Mouse (Mus musculus) induced T-regulatory cell, adult 2 months (primary cell): Measurements from ENCODE around the gene Pde4d.
A peak's percentile ranks its signal among the peaks of the same experiment; 100 is the strongest.

Source experiments
- DNase-seq: peaks from one replicate; pipeline ENCODE4 v3.0.0-alpha.2; 2012; ENCODE audit warnings: low read depth

Gene Pde4d

GRCm38 (mm10) chr13:108599186-108599900 lies 149.6 kb downstream of the Pde4d start:
- DNase-seq: no peak

GRCm38 (mm10) chr13:108601021-108601420 lies 151.3 kb downstream of the Pde4d start:
- no peak for DNase-seq

GRCm38 (mm10) chr13:108603502-108603901 lies 153.8 kb downstream of the Pde4d start:
- DNase-seq: no peak

- DNase-seq: no peak
Observed at GRCm38 (mm10) chr13:108604213-108604612, 154.5 kb downstream of the Pde4d start.

- DNase-seq: no peak
Observed at GRCm38 (mm10) chr13:108618207-108618606, 168.5 kb downstream of the Pde4d start.

- no peak for DNase-seq
Observed at GRCm38 (mm10) chr13:108622681-108623080, 172.9 kb downstream of the Pde4d start.

GRCm38 (mm10) chr13:108623929-108624328 lies 174.2 kb downstream of the Pde4d start:
- DNase-seq: peak; percentile 14

- DNase-seq: no peak
Observed at GRCm38 (mm10) chr13:108626166-108626565, 176.4 kb downstream of the Pde4d start.

- no peak for DNase-seq
Observed at GRCm38 (mm10) chr13:108628501-108628900, 178.8 kb downstream of the Pde4d start.

GRCm38 (mm10) chr13:108630576-108630975 lies 180.8 kb downstream of the Pde4d start:
- no peak for DNase-seq

- DNase-seq: no peak
Observed at GRCm38 (mm10) chr13:108631222-108631621, 181.5 kb downstream of the Pde4d start.

GRCm38 (mm10) chr13:108636526-108636925 lies 186.8 kb downstream of the Pde4d start:
- DNase-seq: no peak

GRCm38 (mm10) chr13:108642259-108642658 lies 192.5 kb downstream of the Pde4d start:
- no peak for DNase-seq

- no peak for DNase-seq
Observed at GRCm38 (mm10) chr13:108646801-108647200, 197.1 kb downstream of the Pde4d start.

GRCm38 (mm10) chr13:108647239-108647638 lies 197.5 kb downstream of the Pde4d start:
- no peak for DNase-seq

GRCm38 (mm10) chr13:108654026-108654723 lies 204.4 kb downstream of the Pde4d start:
- no peak for DNase-seq

GRCm38 (mm10) chr13:108666579-108666978 lies 216.8 kb downstream of the Pde4d start:
- DNase-seq: no peak

- no peak for DNase-seq
Observed at GRCm38 (mm10) chr13:108667077-108667476, 217.3 kb downstream of the Pde4d start.

GRCm38 (mm10) chr13:108677056-108677455 lies 227.3 kb downstream of the Pde4d start:
- DNase-seq: no peak

GRCm38 (mm10) chr13:108683018-108683417 lies 233.3 kb downstream of the Pde4d start:
- no peak for DNase-seq

- no peak for DNase-seq
Observed at GRCm38 (mm10) chr13:108685817-108686216, 236.1 kb downstream of the Pde4d start.

- no peak for DNase-seq
Observed at GRCm38 (mm10) chr13:108686262-108686661, 236.5 kb downstream of the Pde4d start.

- no peak for DNase-seq
Observed at GRCm38 (mm10) chr13:108686807-108687206, 237.1 kb downstream of the Pde4d start.
